25 mouse cellular contexts compared by ENCODE assay signal in genomic region chr13:97955759-97956158, GRCm38 (mm10).
DNase-seq lines count a peak whose midpoint lies in the region; ATAC-seq lines count a peak whose summit lies in the region.
"Had no signal": no experiment of that assay in that cellular context is flagged by ENCODE, and none has a peak within 500 bp of the region (broad histone marks: within the 10 kb centered on the region; RNA-seq: fewer than 3 reads in every experiment).

No protein-coding gene starts in this region.

- ATAC-seq in heart, embryonic 15.5 days (replicated peaks; ENCODE audit: insufficient number of reproducible peaks, insufficient read depth, low FRiP score, low read depth): 0 out of 2 replicates have a peak, but pooled peaks have one; percentile 39
- ATAC-seq in hindbrain, embryonic 16.5 days: peak; percentile 59; the same call in 1 of the 2 replicates
- ATAC-seq in midbrain, embryonic 13.5 days: 0 out of 2 replicates have a peak, but pooled peaks have one; percentile 34
- ATAC-seq in midbrain, embryonic 14.5 days (ENCODE audit: low FRiP score, low TSS enrichment): no peak
- ATAC-seq: forebrain, embryonic 13.5 days; forebrain, embryonic 16.5 days; intestine, embryonic 15.5 days; Patski had no signal

- no peak for DNase-seq in heart, postnatal 4 days
- DNase-seq in hindbrain, embryonic 10.5 days (ENCODE audit: low spot score): no peak
- no peak for DNase-seq in midbrain, embryonic 14.5 days
- no peak for DNase-seq in frontal cortex, postnatal 10 days (ENCODE audit: low spot score in 2 of 2)
- DNase-seq: adrenal gland, postnatal 10 days; adrenal gland, postnatal 36 days; B cell, adult 2 months; cerebellum, adult 11 months; cerebellum, adult 2 months; gastrocnemius, adult 2 months; gastrocnemius, postnatal 14 days; heart, postnatal 10 days; heart, postnatal 36 days; kidney, adult 11 months had no signal

- no peak overlapping the region for H3K27ac ChIP-seq in heart, embryonic 15.5 days
- H3K27ac ChIP-seq in hindbrain, embryonic 16.5 days (ENCODE audit: low read depth, low read length): no peak overlapping the region
- no peak overlapping the region for H3K27ac ChIP-seq in hindbrain, embryonic 10.5 days
- H3K27ac ChIP-seq in midbrain, embryonic 13.5 days: no peak overlapping the region
- H3K27ac ChIP-seq in midbrain, embryonic 14.5 days (replicated peaks; ENCODE audit: low read depth, low read length): no peak overlapping the region
- H3K27ac ChIP-seq: forebrain, embryonic 10.5 days; forebrain, embryonic 13.5 days; gastrocnemius, adult 2 months; intestine, embryonic 15.5 days had no signal

- 0 out of 2 replicates have a peak, but pooled peaks cover 2% of the 10 kb centered on the region for H3K4me1 ChIP-seq in heart, embryonic 15.5 days (replicated peaks)
- H3K4me1 ChIP-seq in hindbrain, embryonic 16.5 days (ENCODE audit: control insufficient read depth, insufficient read depth, low read depth, low read length): peaks cover 11% of the 10 kb centered on the region
- peaks cover 44% of the 10 kb centered on the region for H3K4me1 ChIP-seq in hindbrain, embryonic 10.5 days (replicated peaks)
- peaks cover 38% of the 10 kb centered on the region for H3K4me1 ChIP-seq in midbrain, embryonic 13.5 days (replicated peaks)
- H3K4me1 ChIP-seq in midbrain, embryonic 14.5 days (ENCODE audit: control insufficient read depth, insufficient read depth, low read length): peaks cover 20% of the 10 kb centered on the region

- H3K27me3 ChIP-seq in heart, embryonic 15.5 days: no peaks in the 10 kb centered on the region
- H3K27me3 ChIP-seq in hindbrain, embryonic 16.5 days (replicated peaks; ENCODE audit: control insufficient read depth, insufficient read depth, low read length): no peaks in the 10 kb centered on the region
- H3K27me3 ChIP-seq in hindbrain, embryonic 10.5 days (ENCODE audit: insufficient read depth, poor library complexity, severe bottlenecking): peaks cover 6% of the 10 kb centered on the region; the same call in 1 of the 2 replicates
- no peaks in the 10 kb centered on the region for H3K27me3 ChIP-seq in midbrain, embryonic 13.5 days
- no peaks in the 10 kb centered on the region for H3K27me3 ChIP-seq in midbrain, embryonic 14.5 days (ENCODE audit: control insufficient read depth, insufficient read depth, low read length)
- H3K27me3 ChIP-seq: CH12.LX; forebrain, embryonic 13.5 days; intestine, embryonic 15.5 days; Patski had no signal

- no peak overlapping the region for H3K4me3 ChIP-seq in heart, embryonic 15.5 days
- H3K4me3 ChIP-seq in hindbrain, embryonic 16.5 days (ENCODE audit: low read length): no peak overlapping the region
- no peak overlapping the region for H3K4me3 ChIP-seq in hindbrain, embryonic 10.5 days
- H3K4me3 ChIP-seq in midbrain, embryonic 13.5 days (replicated peaks): no peak overlapping the region
- no peak overlapping the region for H3K4me3 ChIP-seq in midbrain, embryonic 14.5 days (replicated peaks; ENCODE audit: low read depth, low read length)
- H3K4me3 ChIP-seq: forebrain, embryonic 10.5 days; forebrain, embryonic 13.5 days; gastrocnemius, adult 2 months; intestine, embryonic 15.5 days had no signal

- H3K9ac ChIP-seq in heart, embryonic 15.5 days: no peak overlapping the region
- H3K9ac ChIP-seq in hindbrain, embryonic 16.5 days (ENCODE audit: low read depth, low read length): no peak overlapping the region
- H3K9ac ChIP-seq in midbrain, embryonic 13.5 days (replicated peaks): no peak overlapping the region
- no peak overlapping the region for H3K9ac ChIP-seq in midbrain, embryonic 14.5 days (replicated peaks; ENCODE audit: low read length)
- H3K9ac ChIP-seq: forebrain, embryonic 13.5 days had no signal

- H3K36me3 ChIP-seq in heart, embryonic 15.5 days: no peaks in the 10 kb centered on the region
- H3K36me3 ChIP-seq in hindbrain, embryonic 16.5 days (ENCODE audit: control insufficient read depth, insufficient read depth, low read length): no peaks in the 10 kb centered on the region
- peaks cover 11% of the 10 kb centered on the region for H3K36me3 ChIP-seq in hindbrain, embryonic 10.5 days
- H3K36me3 ChIP-seq in midbrain, embryonic 13.5 days: no peaks in the 10 kb centered on the region
- H3K36me3 ChIP-seq in midbrain, embryonic 14.5 days (ENCODE audit: control insufficient read depth, insufficient read depth, low read length): no peaks in the 10 kb centered on the region
- H3K36me3 ChIP-seq: forebrain, embryonic 10.5 days; G1E; intestine, embryonic 15.5 days had no signal

- no peaks in the 10 kb centered on the region for H3K9me3 ChIP-seq in heart, embryonic 15.5 days (replicated peaks)
- no peaks in the 10 kb centered on the region for H3K9me3 ChIP-seq in hindbrain, embryonic 16.5 days (ENCODE audit: control insufficient read depth, low read length)
- H3K9me3 ChIP-seq in hindbrain, embryonic 10.5 days: no peaks in the 10 kb centered on the region
- H3K9me3 ChIP-seq in midbrain, embryonic 13.5 days: no peaks in the 10 kb centered on the region
- no peaks in the 10 kb centered on the region for H3K9me3 ChIP-seq in midbrain, embryonic 14.5 days (ENCODE audit: control insufficient read depth, low read length)
- H3K9me3 ChIP-seq: forebrain, embryonic 10.5 days; forebrain, embryonic 13.5 days; G1E; intestine, embryonic 15.5 days had no signal

- 38% methylated on average over 9 of the region's 9 CpGs for WGBS in heart, embryonic 15.5 days
- WGBS in hindbrain, embryonic 16.5 days: 33% methylated on average over 9 of the region's 9 CpGs
- 41% methylated on average over 9 of the region's 9 CpGs for WGBS in hindbrain, embryonic 10.5 days
- 50% methylated on average over 9 of the region's 9 CpGs for WGBS in midbrain, embryonic 13.5 days
- WGBS in midbrain, embryonic 14.5 days: 38% methylated on average over 9 of the region's 9 CpGs

- H3K4me2 ChIP-seq in heart, embryonic 15.5 days: no peak overlapping the region
- H3K4me2 ChIP-seq in hindbrain, embryonic 16.5 days (ENCODE audit: low read length): no peak overlapping the region
- H3K4me2 ChIP-seq in midbrain, embryonic 13.5 days (replicated peaks): no peak overlapping the region
- H3K4me2 ChIP-seq in midbrain, embryonic 14.5 days (ENCODE audit: low read length): no peak overlapping the region
- H3K4me2 ChIP-seq: forebrain, embryonic 13.5 days; heart, embryonic 11.5 days; intestine, embryonic 15.5 days had no signal
